Mouse (Mus musculus) mammary gland, adult 2 months (tissue): ENCODE results near the gene Trio. TPM values are rescaled to one million over a fixed set of nuclear protein-coding genes. Genes with fewer than 3 reads are reported as not detected.

Experiments
- polyA plus RNA-seq: library from polyadenylated mRNA; depleted of rRNA; stranded (reverse); fragments of >200 nt; gene quantifications from 2 replicates; pipeline ENCODE4 v1.2.3, GENCODE M21; 2012; ENCODE audit warnings: low replicate concordance; rRNA removed

Trio gene
- 66.1 and 79.0 TPM in 2 replicates for polyA plus RNA-seq

GRCm38 (mm10) chr15:28025447-28026166 is at the start of gene Trio:
TSS of gene Trio (minus strand) at chr15:28025848.

DNA sequence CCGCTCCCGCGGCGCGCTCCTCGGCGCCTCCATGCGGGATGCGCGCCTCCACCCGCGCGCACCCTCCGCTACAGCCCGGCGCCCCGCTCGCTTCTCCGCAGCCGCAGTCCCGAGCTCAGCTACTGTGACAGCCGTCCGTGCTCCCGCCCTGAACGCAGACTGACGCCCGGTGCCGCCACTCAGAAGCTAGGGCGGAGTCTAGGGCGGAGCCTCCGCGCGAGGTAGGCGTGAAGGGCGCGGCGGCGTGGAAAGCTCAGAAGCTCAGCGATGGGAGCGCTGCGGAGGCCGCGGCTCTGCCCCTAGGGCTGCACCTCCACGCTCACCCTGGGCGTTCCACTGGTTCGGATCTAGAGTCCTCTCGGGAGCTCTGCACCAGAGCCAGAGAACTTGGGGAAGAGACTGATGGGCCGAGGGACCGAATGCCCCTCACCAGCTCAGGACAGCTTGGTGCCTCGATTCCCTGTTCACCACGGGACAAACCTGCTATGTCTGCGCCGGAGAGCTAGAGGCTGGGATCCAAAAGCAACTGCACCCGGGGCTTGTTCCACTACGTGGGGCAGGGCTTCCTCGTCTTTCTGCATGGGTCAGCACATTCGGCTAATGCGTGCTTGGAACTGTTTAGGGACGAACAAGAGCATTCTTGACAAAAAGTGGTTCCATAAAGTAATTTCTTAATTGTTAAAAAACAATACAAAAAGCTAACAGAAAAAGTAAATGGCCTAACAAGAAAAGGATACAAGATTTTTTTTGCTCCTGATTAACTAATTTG is 344.0 kb downstream of the Trio start, which contains the start of gene Otulinl:
Gene Otulinl (minus strand): TSS at position 161 of the 769 bp plus-strand sequence.

Other genes with a start within 250 kb of the Trio start
- gene Dnah5, start 177.9 kb upstream of the Trio start, polyA plus RNA-seq: not detected in 2 replicates